ENCODE assay signal across 9 mouse cellular contexts in the genomic region with DNA sequence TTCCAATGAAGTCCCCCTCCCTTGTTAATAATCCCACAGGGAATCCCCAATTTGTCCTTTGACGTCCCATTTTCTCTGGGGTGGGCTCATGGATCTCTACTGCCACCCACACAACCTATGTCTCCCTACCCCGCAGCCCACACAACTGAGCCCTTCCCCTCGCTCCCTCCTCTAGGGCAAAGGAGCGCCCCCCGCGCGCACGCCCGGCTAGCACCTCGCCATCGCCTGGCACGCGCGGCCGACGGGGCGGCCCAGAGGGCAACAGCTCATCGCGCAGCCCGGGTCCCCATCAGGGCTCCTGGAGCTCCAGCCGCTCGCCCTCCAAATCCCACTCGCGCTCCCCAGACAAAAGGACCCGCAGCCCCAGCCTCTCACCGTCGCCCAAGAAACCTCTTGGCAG. TPM values are rescaled to one million over a fixed set of nuclear protein-coding genes. Genes with fewer than 3 reads are reported as not detected.
A peak's percentile ranks its signal among the peaks of the same experiment; 100 is the strongest.
DNase-seq lines count a peak whose midpoint lies in the region; ATAC-seq and TF ChIP-seq lines count a peak whose summit lies in the region.
"Had no signal": no experiment of that assay in that cellular context is flagged by ENCODE, and none has a peak within 500 bp of the region (broad histone marks: within the 10 kb centered on the region; RNA-seq: fewer than 3 reads in every experiment).

No protein-coding gene starts in this region.

- peak overlapping the region; percentile 64; the same call in 1 of the 2 replicates for H3K4me2 ChIP-seq in liver, embryonic 12.5 days

- 6% methylated on average over 27 of the region's 27 CpGs for WGBS in liver, embryonic 12.5 days (ENCODE audit: insufficient replicate concordance)

- 0 out of 2 replicates have a peak, but pooled peaks cover 9% of the 10 kb centered on the region for H3K4me1 ChIP-seq in liver, embryonic 12.5 days

- no peak for ATAC-seq in liver, embryonic 12.5 days

- peak overlapping the region; percentile 67 for H3K4me3 ChIP-seq in gastrocnemius, adult 2 months
- 0 out of 2 replicates have a peak overlapping the region, but pooled peaks have one; percentile 38 for H3K4me3 ChIP-seq in liver, embryonic 12.5 days

- intact Hi-C loops in gastrocnemius, adult 2 months (cut with DNase I), result no loop called here

- no peak overlapping the region for H3K9ac ChIP-seq in liver, embryonic 12.5 days

- H3K36me3 ChIP-seq in liver, embryonic 12.5 days, result no peaks in the 10 kb centered on the region

- TF ChIP-seq CTCF in gastrocnemius, adult 2 months (IDR thresholded peaks at IDR 0.05), result no peak

- H3K9me3 ChIP-seq in liver, embryonic 12.5 days (replicated peaks), result no peaks in the 10 kb centered on the region

- H3K27ac ChIP-seq in gastrocnemius, adult 2 months, result no peak overlapping the region
- no peak overlapping the region for H3K27ac ChIP-seq in liver, embryonic 12.5 days

- no peak for DNase-seq in gastrocnemius, adult 2 months
- no peak for DNase-seq in gastrocnemius, postnatal 25 days
- peak; percentile 40 for DNase-seq in retina, postnatal 1 day
- no peak for DNase-seq in retina, embryonic 14.5 days (ENCODE audit: low spot score)
- no peak for DNase-seq in urinary bladder, adult 18-20 months (ENCODE audit: low spot score in 2 of 2)
- no peak for DNase-seq in ovary, postnatal 14 days (ENCODE audit: low spot score)
- no peak for DNase-seq in urinary bladder, postnatal 25 days (ENCODE audit: low spot score)

- H3K27me3 ChIP-seq in liver, embryonic 12.5 days (replicated peaks), result peaks cover 98% of the 10 kb centered on the region

RNA-seq across cellular contexts. Expression of gene Hspb1, which starts 19.1 kb away (rescaled TPM):
- 100 to 1,000 TPM; 253 to 325 TPM for total RNA-seq in gastrocnemius, adult 2 months (2021)
- 100 to 1,000 TPM; 290 to 454 TPM for total RNA-seq in gastrocnemius, postnatal 25 days (2021)
- polyA plus RNA-seq in liver, embryonic 12.5 days (2016; fragmentation: Nextera tagmentation; extraction: Ambion mirVana), result 7.4 TPM in 2 replicates
- total RNA-seq: monocyte, adult 5-6 weeks had no signal
